Mouse (Mus musculus) cerebellum, adult (tissue): ENCODE measurements around the gene Slc46a3.
"Not testable (repeated sequence)": the region's sequence is repeated elsewhere in the genome, so short reads cannot be mapped to it uniquely, and the experiment has no call there.

Experiments used
- ATAC-seq: cut with Nextera tagmentation; 2 replicates; pipeline ENCODE4 v1.9.2; 2017; ENCODE audit warnings: mild to moderate bottlenecking, moderate library complexity, mixed read lengths; ENCODE audit not compliant: insufficient number of reproducible peaks, low FRiP score, low TSS enrichment

The Slc46a3 gene

DNA sequence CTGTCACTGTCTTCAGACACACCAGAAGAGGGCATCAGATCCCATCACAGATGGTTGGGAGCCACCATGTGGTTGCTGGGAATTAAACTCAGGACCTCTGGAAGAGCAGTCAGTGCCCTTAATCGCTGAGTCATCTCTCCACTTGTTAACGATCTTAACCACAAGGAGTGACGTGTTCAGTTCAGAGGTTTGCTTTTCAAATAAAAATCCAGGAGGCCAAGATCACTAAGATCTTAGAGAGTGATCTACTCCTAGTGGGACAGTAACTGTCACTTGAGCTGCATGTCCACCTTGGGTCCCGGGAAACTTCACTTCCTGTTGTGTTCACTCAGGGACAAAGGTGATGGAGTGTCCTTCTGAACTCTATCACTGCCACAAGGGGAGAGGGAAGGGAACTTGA lies 1.9 kb upstream of the Slc46a3 start:
- ATAC-seq: not testable (repeated sequence)

DNA sequence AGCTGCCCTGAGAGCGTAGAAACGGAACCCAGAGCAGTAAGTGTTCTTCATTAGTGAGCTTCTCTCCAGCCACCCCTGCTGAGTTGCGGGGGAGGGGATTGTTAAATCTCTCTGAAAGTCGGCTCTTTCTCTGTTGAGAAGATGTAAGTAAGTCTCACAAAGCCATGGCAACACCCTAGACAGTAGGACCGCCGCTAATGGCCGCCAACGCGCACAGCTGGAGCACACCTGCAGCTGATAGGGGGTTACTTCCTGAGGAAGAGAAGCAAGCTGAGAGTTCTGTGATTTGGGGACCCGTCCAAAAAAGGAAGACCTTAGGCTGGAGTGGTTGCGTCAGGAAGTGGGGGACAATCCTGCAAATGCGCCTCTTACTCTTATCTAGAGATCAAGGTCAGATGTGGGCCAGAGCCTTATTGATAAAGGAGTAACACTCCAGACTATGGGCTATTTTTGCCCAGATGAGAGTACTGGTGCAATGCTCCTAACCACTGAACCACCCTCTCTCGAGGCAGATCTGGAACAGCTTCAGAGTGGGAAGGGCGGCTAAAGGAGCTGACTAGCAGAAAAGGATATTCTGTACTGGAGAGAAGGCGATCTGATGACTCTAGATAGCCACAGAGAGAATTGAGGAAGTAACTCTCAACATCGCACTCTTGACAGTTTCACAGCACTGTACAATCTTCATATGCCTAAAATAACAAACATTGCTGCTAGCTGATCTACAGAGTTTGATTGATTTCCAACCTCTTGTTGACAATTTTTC lies 1.0 kb upstream of the Slc46a3 start:
- ATAC-seq: no peak

DNA sequence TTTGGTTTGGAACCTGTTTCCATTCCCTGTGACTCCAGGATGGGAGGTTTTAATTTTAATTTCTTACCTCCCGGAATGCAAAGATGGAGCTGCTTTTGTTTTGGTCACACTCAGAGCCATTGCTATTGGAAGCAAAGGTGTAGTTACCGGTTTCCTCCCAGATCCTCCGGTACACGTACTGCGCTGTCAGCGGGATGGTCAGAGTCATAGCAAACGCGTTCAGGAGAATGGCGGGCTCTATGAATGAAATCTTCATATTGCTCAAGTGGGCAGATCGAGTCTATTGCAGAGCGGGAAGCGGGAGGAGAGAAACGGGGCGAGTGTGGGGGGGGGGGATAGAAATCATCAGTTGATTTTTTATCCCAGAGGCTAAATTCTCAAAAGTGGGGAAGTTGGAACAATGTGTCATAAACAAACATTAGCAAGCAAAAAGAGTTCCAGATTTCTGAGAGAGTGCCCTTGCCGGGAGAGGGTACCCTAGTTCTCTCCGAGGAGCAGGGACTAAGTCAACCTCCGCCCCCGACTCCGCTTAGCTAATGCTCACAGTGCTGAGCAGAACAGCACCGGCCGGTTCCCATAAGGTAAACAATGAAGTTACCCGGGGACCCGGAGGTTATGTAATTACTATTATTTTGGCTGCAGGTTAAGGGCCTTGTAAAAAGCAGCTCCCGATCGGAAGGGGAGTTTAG lies 705 bp downstream of the Slc46a3 start:
- peak; percentile 38; the same call in 1 of the 2 replicates for ATAC-seq

DNA sequence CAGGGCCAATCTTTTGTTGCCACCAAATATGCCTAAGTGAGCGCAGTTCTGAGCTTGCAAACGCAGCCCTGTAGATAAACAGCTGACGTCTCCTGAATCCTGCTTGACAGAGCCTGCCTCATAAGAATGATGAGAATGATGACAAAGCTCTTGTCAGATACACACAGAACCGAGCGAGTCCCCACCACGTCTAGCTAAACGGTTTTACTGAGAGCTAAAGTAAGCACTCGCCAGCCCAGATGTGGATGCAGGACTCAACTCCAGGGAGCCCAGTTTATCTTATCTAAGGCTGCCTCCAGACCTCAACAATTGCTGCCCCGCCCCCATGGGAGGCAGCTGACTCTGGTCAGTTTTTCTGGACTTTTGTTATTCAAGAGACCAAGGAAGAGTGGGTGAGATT lies 1.5 kb downstream of the Slc46a3 start:
- no peak for ATAC-seq

DNA sequence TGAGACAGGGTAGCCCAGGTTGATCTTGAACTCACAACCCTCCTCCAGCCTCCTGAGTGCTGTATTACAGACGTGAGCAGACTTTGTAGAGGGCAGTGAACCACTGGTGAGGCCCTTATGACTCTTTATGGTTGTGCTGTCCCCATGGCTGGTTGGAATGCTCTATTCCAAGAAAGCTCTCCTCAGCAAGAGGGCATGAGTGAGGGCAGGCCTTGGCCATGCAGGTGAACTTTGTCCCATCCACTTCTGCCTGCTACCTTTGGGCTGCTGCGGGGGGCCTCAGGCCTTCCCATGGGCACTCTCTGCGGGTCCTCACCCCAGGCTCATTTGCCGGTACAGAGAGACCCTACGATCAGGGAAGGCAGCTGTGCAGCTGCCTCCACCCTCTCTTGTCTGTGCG lies 1.9 kb downstream of the Slc46a3 start:
- no peak for ATAC-seq

DNA sequence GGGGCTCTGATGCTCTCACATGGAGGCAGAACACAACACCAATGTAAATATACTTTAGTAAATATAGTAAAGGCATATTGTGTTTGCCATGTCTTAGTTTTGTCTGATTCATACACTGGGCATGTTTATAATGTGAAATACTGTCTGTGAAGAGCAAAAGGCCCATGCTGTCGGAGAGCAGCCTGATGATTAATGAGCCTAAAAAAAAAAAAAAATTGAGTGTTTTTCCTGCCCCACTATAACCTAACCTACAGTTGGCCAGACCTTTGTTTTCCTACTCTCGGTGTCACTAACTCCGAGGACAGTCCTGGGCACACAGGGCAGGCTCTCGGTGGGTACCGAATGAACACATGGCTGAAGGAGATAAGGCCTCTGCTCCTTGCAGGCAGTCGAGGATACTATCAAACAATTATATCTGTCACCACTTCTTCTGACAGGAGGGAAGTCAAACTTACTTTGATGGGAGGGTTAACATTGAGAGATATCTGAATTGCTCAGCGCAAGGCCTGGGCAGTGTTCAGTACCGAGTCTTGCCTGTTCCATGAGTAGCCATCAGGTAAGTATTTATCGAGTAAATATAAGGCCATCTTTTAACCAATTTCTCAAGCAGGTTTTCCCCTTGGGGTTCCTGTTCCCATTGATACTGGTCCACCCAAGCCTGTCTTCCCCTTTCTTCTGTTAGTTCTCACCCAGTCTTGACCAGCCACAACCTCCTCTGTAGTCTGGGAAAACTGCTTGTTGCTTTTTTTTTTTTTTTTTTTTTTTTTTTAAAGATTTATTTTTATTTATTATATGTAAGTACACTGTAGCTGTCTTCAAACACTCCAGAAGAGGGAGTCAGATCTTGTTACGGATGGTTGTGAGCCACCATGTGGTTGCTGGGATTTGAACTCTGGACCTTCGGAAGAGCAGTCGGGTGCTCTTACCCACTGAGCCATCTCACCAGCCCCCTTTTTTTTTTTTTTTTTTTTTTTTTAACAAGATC lies 6.0 kb downstream of the Slc46a3 start:
- no peak for ATAC-seq

DNA sequence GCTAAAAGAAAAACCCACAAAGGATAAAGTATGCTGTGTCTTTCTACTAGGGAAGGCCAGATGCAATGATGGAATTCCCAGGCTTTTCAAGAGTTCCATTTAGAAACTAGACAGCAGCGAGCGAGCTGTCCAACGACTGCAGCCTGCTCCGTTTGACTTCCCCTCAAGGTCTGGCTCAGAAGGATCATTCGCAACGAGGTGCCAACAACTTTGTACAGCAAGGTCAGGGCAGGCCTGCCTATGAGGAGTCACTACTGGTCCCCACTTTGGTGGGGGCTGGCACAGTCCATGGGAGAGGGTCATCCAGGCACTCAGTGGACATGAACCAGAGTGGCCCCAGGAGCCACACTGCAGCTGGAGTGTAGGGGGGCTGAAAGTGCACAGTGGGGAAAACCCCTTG lies 11.0 kb downstream of the Slc46a3 start:
- ATAC-seq: no peak

DNA sequence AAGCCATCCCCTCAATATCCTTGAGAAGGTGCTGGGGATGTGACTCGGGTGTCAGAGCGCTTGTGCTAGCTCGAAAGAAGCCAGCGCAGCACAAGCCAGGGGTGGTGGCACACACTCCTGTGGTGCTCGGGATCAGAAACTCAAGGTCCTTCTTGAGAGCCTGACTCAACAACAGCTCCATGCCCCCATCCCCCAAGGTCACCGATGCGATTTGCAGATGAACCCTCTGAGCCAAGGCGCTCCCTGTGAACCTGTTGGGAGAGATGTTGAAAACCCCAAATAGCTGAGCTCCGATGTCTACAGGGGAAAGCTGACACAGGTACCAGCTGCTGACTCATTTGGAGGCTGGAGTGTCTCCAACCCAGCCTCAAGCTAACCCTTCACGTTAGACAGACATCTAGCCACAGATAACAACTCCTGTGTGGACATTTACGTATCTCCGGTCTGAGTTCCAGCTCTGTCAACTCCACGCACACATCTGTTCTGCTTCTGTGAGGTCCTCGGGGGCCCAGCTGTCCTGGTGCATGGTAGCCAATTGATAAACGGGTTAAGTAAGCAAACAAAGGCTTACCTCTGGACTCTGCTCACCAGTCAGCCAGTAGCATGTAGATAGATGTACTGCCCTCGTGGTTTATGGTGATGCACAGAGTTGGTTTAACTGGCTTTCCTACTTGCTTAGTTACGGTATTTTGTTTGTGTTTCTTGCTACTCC lies 14.5 kb downstream of the Slc46a3 start:
- no peak for ATAC-seq

DNA sequence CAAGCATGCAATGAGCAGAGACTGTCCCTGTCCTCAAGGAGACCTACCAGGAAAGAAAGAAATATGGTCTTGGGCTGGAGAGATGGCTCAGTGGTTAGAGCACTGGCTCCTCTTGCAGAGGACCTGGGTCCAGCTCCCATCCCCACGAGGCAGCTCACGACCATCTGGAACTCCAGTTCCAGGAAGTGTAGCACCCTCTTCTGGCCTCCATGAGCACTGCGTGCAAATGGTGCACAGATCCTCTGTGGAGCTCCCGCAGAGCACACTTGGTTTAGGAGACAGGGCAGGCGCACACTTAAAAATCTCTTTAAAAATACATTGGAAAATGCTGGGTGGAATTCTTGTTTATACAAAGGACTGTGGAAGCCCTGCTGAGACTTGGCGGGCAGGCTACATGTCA lies 17.1 kb downstream of the Slc46a3 start:
- ATAC-seq: no peak

DNA sequence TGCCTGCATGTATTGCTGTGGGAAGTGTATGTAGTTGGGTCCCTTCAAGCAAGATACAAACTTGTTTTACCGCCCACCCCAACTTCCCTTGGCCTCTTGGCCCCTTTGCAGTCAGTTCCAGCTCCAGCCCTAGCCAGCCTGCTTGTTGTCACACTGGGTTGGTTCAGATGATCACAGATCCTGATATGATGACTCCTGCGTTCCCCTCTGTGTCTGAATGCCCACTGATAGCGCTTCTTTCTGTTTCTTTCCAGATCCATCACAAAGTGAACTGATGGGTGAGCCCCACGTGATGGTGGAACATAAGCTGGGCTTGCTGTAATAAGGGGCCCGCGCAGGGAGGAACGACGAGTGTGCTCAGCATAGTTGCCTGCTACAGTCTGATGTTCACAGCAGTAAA lies 19.4 kb downstream of the Slc46a3 start:
- no peak for ATAC-seq

DNA sequence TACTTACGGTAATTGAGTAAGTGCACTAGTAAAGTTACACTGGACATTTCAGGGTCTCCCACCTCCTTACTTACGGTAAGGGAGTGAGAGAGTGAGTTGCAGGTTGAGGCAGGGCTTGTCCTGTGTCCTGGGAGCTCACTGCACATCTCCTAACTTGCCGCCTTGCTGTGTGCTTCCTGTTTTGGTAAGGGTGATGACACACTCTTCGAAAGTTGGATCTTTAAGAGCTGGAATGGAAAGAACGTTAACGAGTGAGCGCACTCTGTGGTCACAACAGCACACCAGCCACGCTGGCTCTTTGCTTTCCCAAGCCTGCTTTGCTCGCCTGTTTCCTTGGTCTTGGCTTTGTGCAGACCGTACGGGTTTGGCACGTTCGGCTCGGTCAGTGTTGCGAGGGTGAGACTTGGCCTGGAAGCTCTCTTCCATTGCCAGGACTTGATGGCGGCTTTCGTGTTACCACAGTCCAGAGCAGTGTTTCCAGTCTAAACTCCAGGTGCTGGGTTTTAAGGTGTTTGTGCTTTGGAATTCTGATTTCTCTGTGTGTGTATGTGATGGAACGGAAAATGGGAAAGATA lies 20.0 kb downstream of the Slc46a3 start:
- no peak for ATAC-seq

DNA sequence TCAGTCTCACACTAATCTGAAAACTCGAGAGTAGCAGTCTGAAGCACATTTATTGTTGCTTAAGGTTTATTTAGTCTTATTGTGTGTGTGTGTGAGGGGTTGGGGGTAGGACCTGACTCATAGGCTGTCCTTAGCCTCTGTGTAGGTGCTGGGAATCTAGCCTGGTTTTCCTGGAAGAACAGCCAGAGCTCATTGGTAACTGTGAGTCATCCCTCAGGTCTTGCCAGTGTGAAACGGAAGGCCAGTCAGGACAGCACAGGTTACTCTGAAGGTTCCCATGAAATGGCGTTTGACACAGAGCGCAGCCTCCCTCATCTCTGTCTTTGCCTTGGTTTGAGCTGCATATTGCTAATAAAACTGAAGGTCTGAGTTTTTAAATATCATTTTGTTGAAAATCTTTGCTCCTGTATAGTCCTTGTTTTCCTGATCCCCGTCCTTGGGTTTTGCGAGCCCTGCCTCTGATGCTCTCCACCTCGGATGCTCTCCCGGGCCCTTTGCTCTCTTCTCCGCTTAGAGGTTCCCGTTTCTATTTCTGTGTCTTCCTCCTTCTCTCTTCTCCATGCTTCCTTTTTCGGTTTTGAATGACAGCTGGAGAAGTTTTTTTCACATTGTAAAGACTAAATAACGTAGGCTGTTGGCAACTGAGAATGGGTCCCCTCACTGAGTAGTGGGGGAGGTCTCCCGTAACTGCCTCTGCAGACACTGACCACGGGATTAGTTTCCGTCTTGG lies 23.4 kb downstream of the Slc46a3 start:
- ATAC-seq: no peak

DNA sequence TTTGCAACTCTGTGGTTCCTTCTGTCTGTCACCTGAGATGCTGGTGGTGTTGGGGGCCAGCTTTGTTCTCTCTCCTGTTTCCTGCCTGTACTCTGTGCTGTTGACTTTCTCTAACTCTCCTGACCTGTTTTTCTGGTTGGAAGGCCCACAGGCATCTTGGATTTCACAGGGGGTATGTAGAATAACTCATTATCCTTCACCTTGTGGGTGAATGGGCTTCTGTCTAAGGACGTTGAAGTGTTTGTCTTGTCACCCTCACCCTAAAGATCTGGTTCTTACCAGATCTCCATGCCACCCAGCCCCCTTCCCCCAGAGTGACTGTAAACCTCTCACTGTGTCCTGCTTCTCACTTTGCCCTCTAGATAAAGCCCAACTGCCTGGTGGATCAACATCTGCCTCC lies 24.3 kb downstream of the Slc46a3 start:
- ATAC-seq: no peak

DNA sequence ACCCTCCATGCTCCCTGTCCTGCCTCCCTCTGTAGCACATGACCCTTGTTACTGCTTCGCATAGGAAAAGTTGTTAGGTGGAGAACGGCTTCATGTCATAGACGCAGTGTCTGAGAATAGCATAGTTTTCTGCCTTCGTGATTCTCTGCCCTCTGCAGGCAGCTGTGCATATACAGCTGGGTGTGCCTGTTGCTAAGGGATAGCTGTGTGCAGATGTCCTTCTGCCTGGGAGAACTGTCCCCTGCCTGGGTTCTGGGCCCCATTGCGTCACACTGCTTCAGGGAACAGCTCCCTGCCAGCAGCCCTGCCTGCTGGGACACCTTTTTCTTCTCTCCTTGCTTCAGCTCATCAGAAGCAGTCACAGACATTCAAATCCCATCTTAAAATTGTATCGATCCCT lies 25.0 kb downstream of the Slc46a3 start:
- no peak for ATAC-seq

DNA sequence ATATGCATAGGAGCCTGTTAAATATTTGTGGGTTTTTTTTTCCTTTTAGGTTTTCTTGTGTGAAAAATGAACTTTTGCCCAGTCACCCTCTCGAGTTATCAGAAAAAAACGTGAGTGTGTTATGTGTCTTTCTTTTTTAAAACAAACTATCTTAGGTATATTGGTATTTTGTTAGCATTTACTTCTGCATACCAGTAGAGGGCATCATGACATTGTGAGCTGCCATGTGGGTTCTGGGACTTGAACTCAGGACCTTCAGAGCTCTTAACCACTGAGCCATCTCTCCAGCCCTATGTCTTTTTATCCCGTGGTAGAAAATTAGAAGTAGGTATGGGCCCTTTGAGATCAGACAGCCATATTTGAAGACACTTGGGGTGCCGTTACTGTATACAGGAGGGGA lies 25.9 kb downstream of the Slc46a3 start:
- no peak for ATAC-seq

DNA sequence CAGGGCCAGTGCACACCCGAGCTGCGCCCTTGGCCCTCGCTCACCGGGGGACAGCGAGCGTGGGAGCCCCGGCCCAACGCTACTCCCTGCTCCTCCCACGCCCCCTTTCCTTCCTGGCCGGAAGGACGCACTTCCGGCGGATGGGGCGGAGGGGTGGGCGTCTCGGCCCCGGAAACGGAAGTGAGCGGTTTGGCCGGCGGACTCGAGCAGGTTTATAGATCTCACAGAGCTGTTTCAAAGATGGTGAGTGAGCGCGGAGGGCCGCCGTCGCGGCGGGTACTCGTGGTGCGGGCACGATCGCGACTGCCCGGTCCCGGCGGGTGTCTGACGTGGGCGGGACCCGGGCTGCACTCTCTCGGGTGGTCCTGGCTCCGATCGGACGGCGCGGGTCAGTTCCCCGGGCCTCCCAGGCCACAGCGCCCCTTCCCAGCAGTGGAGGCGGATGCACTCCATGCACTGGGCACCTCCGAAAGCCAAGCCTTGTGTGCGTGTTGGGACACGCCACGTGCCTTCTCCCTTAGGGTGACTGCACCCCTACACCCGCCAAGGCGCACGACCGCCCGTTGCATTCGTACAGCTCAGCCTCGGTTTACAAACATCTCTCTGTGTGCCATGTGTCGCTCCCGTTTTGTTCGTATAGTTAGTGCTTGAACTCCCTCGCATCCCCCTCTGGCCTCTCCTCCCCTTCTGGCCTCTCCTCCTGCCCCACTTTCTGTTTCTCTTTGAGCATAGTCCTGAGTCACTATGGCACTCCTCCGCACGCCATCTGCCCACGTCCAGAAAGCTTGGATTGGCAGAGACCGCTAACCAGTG lies 34.0 kb downstream of the Slc46a3 start, which contains the start of gene Pomp:
Gene Pomp (plus strand): TSS at position 13 of the 813 bp plus-strand sequence.
- ATAC-seq: peak; percentile 91

DNA sequence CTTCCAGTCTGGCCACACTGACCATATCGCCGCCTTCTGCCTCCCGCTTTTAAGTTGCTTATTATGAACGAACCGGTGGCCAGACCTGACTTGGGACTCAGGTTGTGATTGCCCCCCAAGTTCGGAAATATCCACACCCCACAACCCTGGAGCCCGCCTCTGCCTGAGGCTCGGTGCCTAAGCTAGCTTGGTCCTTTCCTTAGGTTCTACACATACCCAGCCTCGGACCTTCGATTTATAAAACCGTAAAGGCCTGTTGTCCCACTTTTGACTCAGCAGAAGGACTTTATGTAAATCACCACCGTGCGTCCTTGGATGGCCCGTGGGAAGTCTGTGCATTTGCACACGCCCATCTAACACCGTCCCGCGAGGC lies 34.6 kb downstream of the Slc46a3 start:
- ATAC-seq: 0 out of 2 replicates have a peak, but pooled peaks have one; percentile 11

DNA sequence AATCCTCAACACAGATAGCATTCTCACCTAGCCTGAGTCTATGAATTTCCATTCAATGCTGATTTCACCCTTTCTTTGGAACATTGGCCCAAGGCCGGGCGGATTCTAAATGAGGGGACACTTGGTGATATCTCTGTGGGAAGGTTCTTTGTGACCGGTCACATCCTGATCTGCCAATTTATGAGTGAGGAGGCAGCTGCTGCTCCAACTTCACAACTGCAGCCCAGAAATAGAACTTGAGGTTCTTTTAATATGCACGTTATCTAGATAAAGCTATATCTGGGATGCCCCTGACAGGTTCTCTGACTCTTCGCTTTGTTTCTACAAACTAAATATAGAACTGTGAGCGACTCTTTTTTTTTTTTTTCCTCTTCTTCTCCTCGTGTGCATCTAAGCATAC lies 44.4 kb downstream of the Slc46a3 start:
- no peak for ATAC-seq
